Mouse (Mus musculus) T-helper 17 cell (primary cell): ENCODE data around the gene Amigo3.
"Not testable (repeated sequence)": the region's sequence is repeated elsewhere in the genome, so short reads cannot be mapped to it uniquely, and the experiment has no call there.

Experiments
- in situ Hi-C, 2 experiments: fragments of 300-600 bp; cut with MboI, MseI; formaldehyde crosslinking; loops; 1 replicate in 1 of 2; 2 replicates in 1 of 2; pipeline ENCODE4 v1.15.1; 2025; ENCODE audit warnings: high pct_unique_total_duplicates in 2 of 2

The Amigo3 gene

DNA sequence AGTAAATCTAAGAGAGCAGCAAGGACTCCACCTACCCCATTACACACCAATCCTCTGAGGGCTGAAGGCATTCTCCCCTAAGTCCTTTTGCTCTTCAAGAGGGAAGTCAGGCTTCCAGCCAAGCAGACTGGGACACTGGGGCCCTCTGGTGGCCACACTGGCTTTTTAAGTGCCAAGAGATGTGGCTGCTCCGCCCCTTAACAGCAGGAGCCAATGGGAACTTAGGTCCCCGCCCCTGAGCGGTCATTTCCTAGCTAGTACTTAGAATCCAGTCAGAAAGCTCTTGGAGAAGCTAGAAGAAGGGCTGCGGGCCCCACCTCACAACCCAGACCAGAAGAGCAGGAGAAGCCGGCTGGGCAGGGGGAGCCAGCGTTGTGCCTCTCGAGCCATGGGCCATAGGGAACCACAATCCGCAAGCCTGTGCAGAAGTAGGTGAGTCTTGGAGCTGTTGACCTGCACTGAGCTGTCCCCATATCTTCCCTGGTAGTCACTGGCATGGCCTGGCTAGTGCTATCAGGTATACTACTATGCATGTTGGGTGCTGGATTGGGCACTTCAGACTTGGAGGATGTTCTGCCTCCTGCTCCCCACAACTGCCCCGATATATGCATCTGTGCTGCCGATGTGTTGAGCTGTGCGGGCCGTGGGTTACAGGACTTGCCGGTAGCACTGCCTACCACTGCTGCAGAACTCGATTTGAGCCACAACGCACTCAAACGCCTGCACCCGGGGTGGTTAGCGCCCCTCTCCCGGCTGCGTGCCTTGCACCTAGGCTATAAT lies at the start of gene Amigo3:
Amigo3 (plus strand) TSS at position 275 of the 780 bp plus-strand sequence.
- in situ Hi-C loops, result no loop called here

DNA sequence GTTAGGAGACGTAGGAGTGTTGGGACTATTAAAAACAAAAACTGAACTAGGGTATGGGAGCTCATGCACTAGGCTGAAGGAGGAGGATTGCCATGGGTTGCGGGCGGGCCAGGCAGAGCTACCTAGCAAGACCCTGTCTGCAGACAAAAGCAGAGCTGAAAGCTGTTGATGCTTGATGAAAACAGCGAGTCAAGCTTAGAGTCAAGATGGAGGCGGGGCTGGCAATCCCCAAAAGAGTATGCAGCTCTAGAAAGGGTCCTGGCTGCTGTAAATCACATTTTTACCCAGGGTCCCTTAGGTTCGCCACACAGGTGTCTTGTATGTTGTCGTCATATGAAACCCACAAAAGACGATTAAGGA lies 49.4 kb upstream of the Amigo3 start:
- in situ Hi-C loops, result loop anchor here in 1 of 2 experiments (5.0 kb wide), 1 partner anchor 44 kb away; the partner anchor contains the start of gene Gmppb

DNA sequence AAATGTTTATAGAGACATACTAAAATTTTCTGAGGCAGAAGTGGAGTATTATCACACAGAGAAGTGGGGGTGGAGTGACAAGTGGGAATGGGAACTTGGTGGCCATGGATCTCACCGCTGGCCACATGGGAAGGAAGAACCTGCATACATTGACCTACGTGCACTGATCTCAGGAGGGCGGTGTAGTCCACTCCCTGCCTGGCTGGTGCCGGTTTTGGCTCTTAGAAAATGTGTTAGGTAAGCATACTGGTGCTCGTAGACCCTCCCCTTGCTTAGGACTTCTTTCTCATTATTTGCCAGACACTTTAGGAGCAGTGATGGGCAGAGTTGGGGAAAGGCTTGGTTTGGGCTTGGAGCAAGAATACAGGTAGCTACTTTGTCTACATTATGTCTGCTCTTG lies 44.9 kb upstream of the Amigo3 start:
- in situ Hi-C loops, result no loop called here

DNA sequence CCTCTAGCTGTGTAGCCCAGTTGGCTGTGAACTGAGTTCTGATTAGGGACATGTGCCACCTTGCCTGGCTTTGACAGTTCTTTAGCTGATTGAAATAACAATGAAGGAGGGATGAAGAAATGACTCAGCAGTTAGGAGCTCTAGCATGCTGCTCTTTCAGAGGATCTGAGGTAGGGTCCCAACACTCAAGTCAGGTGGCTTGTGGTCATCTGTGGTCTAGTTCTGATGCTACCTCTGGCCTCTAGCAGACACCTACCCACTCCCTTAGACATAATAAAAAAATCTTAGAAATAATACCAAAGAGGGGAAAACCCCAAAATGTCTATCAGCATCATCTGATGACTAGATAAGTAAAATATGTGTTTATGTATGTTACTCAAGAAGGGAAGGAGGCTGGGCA lies 42.6 kb upstream of the Amigo3 start:
- in situ Hi-C loops, result no loop called here

DNA sequence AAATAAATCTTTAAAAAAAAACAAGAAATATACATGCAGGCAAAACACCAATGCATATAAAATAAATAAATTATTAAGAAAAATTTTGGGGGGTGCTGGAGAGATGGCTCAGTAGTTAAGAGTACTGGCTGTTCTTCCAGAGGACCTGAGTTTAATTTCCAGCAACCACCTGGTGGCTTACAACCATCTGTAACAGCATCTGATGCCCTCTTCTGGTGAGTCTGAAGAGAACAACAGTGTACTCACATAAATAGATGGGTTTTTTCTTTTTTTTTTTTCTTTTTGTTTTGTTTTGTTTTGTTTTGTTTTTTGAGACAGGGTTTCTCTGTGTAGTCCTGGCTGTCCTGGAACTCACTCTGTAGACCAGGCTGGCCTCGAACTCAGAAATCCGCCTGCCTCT lies 39.4 kb upstream of the Amigo3 start:
- in situ Hi-C loops, result not testable (repeated sequence)

DNA sequence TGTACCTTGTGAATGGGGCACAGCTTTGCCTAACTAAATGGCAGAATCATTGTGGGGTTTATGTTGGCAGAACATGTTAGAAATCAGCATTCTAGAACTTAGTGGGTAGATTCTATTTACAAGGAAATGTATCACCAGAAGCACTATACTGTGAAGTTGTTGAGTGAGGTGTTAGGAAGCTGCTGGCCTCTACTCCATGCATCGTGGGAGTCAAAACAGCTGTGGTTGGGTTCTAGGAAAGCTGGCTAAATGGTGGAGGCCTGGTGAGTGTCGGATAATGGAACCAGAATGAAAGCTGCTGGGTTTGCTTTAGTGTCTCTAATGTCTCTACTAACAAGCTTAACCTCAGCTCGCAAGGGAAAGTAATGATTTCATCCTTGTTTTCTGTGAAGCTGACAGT lies 35.8 kb upstream of the Amigo3 start:
- in situ Hi-C loops, result no loop called here

DNA sequence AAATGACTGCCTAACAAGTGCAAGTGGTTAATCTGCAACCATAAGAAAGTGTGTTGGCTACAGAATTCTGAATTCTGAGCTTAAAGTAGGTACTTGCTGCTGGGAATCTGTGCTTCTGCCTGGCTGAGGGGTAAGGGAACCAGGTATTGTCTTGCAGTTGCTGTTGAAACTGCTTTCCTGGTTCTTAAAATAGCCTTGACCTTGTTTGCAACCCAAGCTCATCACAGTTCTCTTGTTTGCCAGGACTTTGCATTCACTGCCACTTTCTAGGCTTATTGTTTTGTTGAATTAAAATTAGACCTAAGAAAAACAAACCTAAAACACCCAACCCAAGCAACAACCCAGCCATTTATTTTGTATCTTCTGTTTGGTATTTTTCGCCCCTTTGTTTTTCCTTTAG lies 32.2 kb upstream of the Amigo3 start:
- in situ Hi-C loops, result no loop called here

DNA sequence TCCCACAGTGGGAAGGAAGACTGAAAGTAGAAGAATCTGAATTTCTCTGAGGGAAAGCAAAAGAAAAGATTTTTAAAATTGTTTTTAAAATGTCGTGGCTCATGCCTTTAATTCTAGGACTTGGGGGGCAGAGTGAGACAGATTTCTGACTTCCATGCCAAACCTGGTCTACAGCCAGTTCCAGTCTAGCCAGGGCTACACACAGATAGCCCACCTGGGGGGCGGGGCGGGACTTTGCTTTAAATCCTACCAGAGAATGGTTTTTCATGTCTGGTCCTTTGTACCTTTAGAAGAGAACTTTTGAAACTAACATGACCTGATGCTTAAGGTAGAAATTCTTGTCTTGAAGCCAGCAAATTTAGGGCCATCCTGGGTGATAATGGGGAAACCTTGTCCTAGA lies 29.7 kb upstream of the Amigo3 start:
- in situ Hi-C loops, result no loop called here

DNA sequence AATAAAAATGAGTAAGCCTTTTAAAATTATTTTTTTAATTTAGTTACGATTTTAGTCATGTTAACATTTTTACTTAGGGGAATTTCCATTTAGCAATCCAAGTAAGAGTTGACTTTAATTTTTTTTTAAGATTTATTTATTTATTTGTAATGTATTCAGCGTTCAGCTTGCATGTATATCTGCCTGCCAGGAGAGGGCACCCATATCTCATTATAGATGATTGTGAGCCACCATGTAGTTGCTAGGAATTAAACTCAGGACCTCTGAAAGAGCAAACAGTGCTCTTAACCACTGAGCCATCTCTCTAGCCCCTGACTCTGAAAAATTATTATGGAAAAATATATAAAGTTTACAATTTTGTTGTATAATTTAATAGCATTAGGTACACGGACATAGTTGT lies 26.4 kb upstream of the Amigo3 start:
- in situ Hi-C loops, result loop anchor here in 1 of 2 experiments (25.0 kb wide), 1 partner anchor 1189 kb away; no protein-coding TSS in a partner anchor

DNA sequence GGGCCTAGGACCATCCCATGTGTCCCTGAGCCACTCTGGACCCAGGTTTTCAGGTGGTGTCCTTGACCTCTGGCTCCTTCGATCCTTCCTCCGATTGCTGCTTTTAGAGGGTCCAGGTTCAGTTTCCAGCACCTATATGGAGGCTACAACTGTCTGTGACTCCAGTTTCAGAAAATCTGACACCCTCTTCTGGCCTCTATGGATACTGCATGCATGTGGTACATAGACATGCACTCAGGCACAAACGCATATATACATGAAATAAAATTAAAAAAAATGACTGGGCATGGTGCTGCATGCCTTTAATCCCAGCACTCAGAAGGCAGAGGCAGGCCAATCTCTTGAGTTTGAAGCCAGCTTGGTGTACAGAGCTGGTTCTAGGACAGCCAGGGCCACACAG lies 25.1 kb upstream of the Amigo3 start:
- in situ Hi-C loops, result loop anchor here in 1 of 2 experiments (25.0 kb wide), 1 partner anchor 1191 kb away; no protein-coding TSS in a partner anchor

DNA sequence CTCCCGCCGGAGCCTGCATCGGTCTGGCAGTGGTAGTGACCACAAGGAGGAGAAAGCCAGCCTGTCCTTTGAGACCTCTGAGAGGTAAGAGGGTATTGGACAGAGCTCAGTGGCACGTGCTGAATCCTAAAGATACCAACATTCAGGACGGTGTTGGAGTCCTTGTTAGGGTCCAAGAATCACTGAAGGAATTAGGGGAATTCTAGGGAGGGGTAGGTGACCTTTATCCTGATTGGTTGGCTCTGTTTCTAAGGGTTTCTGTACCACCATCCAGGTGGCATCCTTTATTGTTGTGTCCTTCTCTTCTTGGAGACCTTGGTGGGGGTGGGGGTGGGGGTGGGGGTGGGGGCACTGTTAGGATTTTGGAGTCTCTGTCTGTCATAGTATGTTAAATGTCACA lies 20.8 kb upstream of the Amigo3 start:
- in situ Hi-C loops, result loop anchor here in 1 of 2 experiments (25.0 kb wide), 1 partner anchor 1195 kb away; no protein-coding TSS in a partner anchor

DNA sequence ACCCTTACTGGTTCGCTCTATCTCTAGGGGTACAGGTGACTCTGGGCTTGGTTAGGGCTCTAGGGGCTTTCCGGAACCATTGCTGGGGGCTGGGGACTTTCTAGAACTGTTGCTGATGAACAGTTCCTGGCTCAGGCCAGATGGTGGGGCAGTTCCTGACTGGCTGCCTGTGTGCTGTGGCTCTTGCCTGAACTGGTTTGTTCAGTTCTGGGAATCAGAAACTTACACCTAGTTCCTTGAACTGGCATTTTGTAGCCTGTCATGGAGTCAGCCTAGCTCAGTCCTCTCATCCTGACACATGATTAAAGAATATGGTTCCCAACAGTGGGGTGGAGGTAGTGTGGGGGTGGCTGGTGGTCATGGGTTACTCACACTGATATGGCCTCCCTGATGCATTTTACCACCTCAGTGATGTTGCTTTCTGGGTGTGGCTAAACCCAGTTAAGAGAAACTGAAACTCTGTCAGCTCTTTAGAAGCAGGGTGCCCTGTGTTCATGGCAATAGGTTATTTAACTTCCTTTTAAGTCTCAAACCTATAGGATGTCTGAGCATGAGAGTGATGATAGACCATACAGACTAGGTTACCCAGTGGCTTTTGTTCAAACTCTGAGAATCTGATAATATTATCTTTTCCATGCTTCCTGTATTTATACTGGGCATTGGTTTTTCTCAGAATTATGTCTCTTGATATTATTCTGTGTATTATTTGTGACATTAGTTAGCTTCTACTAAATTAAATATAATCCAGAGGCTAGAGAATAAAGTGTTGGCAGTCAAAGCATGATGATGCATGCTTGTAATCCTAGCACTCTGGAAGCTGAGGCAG lies 17.4 kb upstream of the Amigo3 start:
- in situ Hi-C loops, result loop anchor here in 1 of 2 experiments (25.0 kb wide), 1 partner anchor 1198 kb away; no protein-coding TSS in a partner anchor

DNA sequence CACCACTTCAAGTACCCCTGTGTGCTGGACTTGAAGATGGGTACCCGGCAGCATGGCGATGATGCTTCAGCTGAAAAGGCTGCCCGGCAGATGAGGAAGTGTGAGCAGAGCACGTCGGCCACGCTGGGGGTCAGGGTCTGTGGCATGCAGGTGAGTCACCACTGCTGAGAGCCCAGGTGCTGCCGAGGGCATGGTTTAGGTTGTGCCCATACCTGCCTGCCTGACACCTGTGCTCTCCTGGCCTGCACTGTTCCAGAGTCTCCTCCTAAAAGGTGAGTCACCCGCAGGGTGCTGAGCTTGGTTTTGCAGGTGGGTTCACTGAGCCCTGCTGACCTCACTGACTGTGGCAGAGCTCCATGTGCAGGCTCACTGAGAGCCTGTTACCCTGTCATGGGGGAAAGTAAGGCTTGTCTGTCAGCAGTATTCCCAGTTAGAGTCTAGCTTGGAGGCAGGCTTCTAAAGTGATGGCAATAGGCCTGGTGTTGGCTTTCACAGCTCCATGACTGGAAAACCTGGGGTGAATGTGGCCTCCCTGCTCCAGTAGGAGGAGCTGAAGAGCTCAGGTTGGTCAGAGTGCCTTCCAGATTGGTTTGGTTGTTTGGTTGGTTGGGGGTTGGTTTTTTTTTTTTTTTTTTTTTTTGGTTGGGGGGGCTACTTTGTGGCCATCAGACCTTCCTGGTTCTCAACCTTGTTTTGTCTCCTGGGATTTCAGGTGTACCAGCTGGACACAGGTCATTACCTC lies 8.0 kb upstream of the Amigo3 start:
- in situ Hi-C loops, result loop anchor here (5.0 to 25.0 kb wide), 2 partner anchors 43 to 1208 kb away; partner anchors contain the start of gene Ip6k1 (in 1 of the 2)

DNA sequence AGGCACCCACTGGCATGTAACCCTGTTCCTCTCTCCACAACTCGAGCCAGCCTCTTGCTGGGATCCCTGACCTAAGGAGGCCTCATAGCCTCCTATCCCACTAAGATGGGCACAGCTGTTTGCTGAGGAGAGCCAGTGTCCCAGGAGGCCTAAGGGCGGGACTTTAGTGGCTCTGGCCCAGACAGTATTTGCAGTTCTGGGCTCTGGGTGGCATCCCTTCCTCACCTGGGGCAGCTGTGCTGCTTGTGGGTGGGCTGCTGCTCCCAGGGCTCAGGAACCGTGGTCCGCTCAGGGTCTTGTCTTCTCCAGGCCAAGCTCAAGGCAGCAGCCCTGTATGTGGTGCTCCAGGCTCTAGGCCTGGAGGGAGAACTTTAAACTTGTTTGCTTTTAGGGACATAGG lies 6.4 kb upstream of the Amigo3 start:
- in situ Hi-C loops, result loop anchor here (5.0 to 25.0 kb wide), 2 partner anchors 44 to 1209 kb away; partner anchors contain the start of gene Ip6k1 (in 1 of the 2)

DNA sequence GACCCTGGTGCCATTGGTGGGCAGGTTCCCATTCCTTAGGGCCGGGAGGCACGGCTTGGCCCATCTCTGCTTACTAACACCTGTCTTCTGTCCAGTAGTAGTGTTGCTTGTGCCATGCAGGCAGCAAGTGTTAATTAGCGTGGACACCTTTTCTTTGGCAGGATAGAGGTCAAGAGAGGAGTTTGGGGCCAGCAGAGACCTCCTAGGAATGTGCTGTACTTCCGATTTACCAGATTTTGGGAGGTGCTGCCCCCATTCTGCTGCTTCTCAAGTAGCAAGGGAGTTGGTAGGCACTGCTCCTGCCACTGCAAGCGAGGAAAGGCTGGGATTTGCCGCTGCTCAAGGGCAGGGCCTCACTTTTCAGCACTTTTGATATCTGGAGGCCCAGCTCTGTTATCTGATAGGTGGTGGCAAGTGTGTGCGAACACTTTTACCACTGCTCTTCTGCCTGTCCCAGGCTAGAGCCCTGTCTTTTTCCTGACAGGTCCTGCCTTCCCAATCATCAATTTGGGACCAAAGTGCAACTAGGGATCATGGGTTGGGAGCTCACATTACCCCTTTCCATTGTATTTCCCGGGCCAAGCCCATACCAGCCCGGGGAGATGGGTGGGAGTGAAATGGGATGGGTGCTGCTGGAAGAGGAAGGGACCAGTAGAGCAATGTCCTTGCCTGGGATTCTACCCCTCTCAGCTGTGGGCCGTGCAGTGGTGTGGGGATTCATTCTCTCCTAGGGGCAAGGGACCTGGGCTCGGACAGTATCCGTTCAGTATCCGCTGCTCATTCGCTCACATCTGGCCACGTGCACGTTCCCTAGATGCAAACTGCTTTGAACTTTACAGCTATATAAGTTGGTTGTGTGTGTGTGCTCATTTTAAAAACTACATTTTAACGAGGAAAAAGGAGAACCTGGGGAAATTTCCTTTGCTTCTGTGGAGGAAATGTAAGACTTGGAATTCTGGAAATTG lies 5.1 kb upstream of the Amigo3 start:
- in situ Hi-C loops, result loop anchor here (5.0 to 25.0 kb wide), 2 partner anchors 46 to 1211 kb away; partner anchors contain the start of gene Ip6k1 (in 1 of the 2)

DNA sequence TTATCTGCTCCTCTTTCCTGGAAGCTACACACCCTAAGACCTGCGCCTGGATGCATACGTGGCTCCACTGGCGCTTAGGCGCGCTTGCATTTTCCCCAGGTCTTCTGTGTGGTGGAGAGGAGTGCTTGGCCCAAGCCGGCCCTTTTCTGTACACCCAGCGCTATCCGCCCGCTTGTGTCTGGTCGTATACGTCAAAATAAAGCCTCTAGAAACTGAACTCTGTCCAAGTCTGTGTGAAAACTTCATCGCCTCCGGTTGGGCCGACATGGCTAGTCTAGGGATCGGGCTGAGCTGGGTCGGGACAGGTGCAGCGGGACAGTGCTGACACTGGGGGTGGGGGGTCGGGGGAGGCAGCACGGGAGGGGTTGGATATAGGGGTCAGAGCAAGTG lies 4.4 kb upstream of the Amigo3 start:
- in situ Hi-C loops, result loop anchor here (5.0 to 25.0 kb wide), 2 partner anchors 46 to 1211 kb away; partner anchors contain the start of gene Ip6k1 (in 1 of the 2)

DNA sequence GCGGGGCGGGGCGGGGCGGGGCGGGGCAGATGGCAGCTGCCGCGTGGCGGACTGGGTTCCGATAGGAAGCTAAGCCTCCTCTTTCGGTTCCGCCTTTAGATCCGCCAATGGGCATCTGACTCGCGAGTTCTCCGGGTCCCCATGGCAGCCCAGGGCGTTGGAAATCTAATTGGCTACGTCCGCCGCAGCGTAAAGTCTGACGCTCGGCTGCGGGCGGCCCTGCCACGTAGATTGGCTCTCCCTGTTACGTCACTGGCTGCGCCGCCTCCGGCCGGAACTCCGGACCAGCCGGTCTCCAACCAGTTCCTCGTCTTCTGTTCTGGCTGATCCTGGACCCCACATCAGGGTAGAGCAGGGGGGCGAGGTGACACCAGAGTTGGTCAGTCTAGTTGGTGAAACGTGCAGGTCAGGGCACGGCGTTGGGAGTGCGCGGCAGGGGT lies 3.9 kb upstream of the Amigo3 start, which contains the start of gene Gmppb:
Gmppb (plus strand) TSS at position 227 of the 440 bp plus-strand sequence.
- in situ Hi-C loops, result loop anchor here (5.0 to 25.0 kb wide), 2 partner anchors 47 to 1212 kb away; partner anchors contain the start of gene Ip6k1 (in 1 of the 2)

DNA sequence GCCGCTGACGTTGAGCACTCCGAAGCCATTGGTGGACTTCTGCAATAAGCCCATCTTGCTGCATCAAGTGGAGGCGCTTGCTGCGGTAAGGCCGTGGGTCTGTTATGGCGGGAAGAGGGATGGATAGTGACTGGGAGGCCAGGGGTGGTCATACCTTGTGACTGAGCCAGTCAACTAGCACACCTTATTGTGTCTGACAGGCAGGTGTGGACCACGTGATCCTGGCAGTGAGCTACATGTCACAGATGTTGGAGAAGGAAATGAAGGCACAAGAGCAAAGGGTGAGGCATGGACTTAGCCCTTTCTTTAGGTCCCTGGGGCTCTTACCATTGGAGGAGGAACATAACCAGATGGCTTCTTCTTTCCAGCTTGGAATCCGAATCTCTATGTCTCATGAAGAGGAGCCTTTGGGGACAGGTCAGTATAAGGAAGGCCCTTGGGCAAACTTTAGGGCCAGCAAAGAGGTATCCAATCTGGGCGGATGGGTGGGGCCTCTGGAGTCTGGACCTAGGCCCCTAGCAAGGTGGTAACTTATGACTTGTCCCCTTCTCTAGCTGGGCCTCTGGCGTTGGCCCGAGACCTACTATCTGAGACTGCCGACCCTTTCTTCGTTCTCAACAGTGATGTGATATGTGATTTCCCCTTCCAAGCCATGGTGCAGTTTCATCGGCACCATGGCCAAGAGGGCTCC lies 3.3 kb upstream of the Amigo3 start:
- in situ Hi-C loops, result loop anchor here (5.0 to 25.0 kb wide), 2 partner anchors 47 to 1212 kb away; partner anchors contain the start of gene Ip6k1 (in 1 of the 2)
